Mouse (Mus musculus): ENCODE measurements at regions not wholly inside any gene's neighbourhood (a gene's known extent, or its start where the extent isn't known, plus 50 kb on each side); places are given as distances from the start of the nearest gene placed in this dataset.

- no peak for DNase-seq (ENCODE audit: low read depth, low spot score)
These were observed 236.3 kb upstream of the Pard3b start for GRCm38 (mm10) chr1:61402339-61402738.

GRCm38 (mm10) chr1:61407201-61407600 lies 231.4 kb upstream of the Pard3b start:
- H3K27me3 ChIP-seq (ENCODE audit: control insufficient read depth, insufficient read depth, low read length, poor library complexity, severe bottlenecking), result no peaks in the 10 kb centered on the region
- no peaks in the 10 kb centered on the region for H3K36me3 ChIP-seq (ENCODE audit: control insufficient read depth, insufficient read depth, low read length, poor library complexity, severe bottlenecking)
- no peak for DNase-seq (ENCODE audit: low read depth, low spot score)

More at GRCm38 (mm10) chr1:61402339-61402738, 236.3 kb upstream of the Pard3b start:
- H3K36me3 ChIP-seq (ENCODE audit: control insufficient read depth, insufficient read depth, low read length, poor library complexity, severe bottlenecking), result no peaks in the 10 kb centered on the region
- H3K27me3 ChIP-seq (ENCODE audit: control insufficient read depth, insufficient read depth, low read length, poor library complexity, severe bottlenecking), result no peaks in the 10 kb centered on the region

- Histone ChIP-seq H3K27me3 (ENCODE audit: control insufficient read depth, insufficient read depth, low read length, poor library complexity, severe bottlenecking) (no peaks in the 10 kb centered on the region), H3K36me3 (ENCODE audit: control insufficient read depth, insufficient read depth, low read length, poor library complexity, severe bottlenecking) (no peaks in the 10 kb centered on the region)
- no peak for DNase-seq (ENCODE audit: low read depth, low spot score)
These were observed 223.9 kb upstream of the Pard3b start for GRCm38 (mm10) chr1:61414772-61415171.

- Histone ChIP-seq H3K36me3 (ENCODE audit: control insufficient read depth, insufficient read depth, low read length, poor library complexity, severe bottlenecking) (no peaks in the 10 kb centered on the region), H3K27me3 (ENCODE audit: control insufficient read depth, insufficient read depth, low read length, poor library complexity, severe bottlenecking) (no peaks in the 10 kb centered on the region)
- no peak for DNase-seq (ENCODE audit: low read depth, low spot score)
These were observed 223.0 kb upstream of the Pard3b start for GRCm38 (mm10) chr1:61415426-61416195.

GRCm38 (mm10) chr1:61418396-61418795 lies 220.2 kb upstream of the Pard3b start:
- DNase-seq (ENCODE audit: low read depth, low spot score), result no peak
- H3K27me3 ChIP-seq (ENCODE audit: control insufficient read depth, insufficient read depth, low read length, poor library complexity, severe bottlenecking), result no peaks in the 10 kb centered on the region
- no peaks in the 10 kb centered on the region for H3K36me3 ChIP-seq (ENCODE audit: control insufficient read depth, insufficient read depth, low read length, poor library complexity, severe bottlenecking)

GRCm38 (mm10) chr1:61419839-61420238 lies 218.8 kb upstream of the Pard3b start:
- Histone ChIP-seq H3K27me3 (ENCODE audit: control insufficient read depth, insufficient read depth, low read length, poor library complexity, severe bottlenecking) (no peaks in the 10 kb centered on the region), H3K36me3 (ENCODE audit: control insufficient read depth, insufficient read depth, low read length, poor library complexity, severe bottlenecking) (no peaks in the 10 kb centered on the region)
- no peak for DNase-seq (ENCODE audit: low read depth, low spot score)

GRCm38 (mm10) chr1:61423253-61423652 lies 215.4 kb upstream of the Pard3b start:
- no peak for DNase-seq (ENCODE audit: low read depth, low spot score)
- Histone ChIP-seq H3K27me3 (ENCODE audit: control insufficient read depth, insufficient read depth, low read length, poor library complexity, severe bottlenecking) (no peaks in the 10 kb centered on the region), H3K36me3 (ENCODE audit: control insufficient read depth, insufficient read depth, low read length, poor library complexity, severe bottlenecking) (no peaks in the 10 kb centered on the region)

- DNase-seq (ENCODE audit: low read depth, low spot score), result no peak
- H3K27me3 ChIP-seq (ENCODE audit: control insufficient read depth, insufficient read depth, low read length, poor library complexity, severe bottlenecking), result no peaks in the 10 kb centered on the region
- no peaks in the 10 kb centered on the region for H3K36me3 ChIP-seq (ENCODE audit: control insufficient read depth, insufficient read depth, low read length, poor library complexity, severe bottlenecking)
These were observed 209.7 kb upstream of the Pard3b start for GRCm38 (mm10) chr1:61428706-61429501.

GRCm38 (mm10) chr1:61437603-61438002 lies 201.0 kb upstream of the Pard3b start:
- no peak for DNase-seq (ENCODE audit: low read depth, low spot score)
- H3K36me3 ChIP-seq (ENCODE audit: control insufficient read depth, insufficient read depth, low read length, poor library complexity, severe bottlenecking), result no peaks in the 10 kb centered on the region
- no peaks in the 10 kb centered on the region for H3K27me3 ChIP-seq (ENCODE audit: control insufficient read depth, insufficient read depth, low read length, poor library complexity, severe bottlenecking)

GRCm38 (mm10) chr1:61461435-61461834 lies 177.2 kb upstream of the Pard3b start:
- H3K36me3 ChIP-seq (ENCODE audit: control insufficient read depth, insufficient read depth, low read length, poor library complexity, severe bottlenecking), result no peaks in the 10 kb centered on the region
- DNase-seq (ENCODE audit: low read depth, low spot score), result no peak
- H3K27me3 ChIP-seq (ENCODE audit: control insufficient read depth, insufficient read depth, low read length, poor library complexity, severe bottlenecking), result no peaks in the 10 kb centered on the region

GRCm38 (mm10) chr1:61470617-61471214 lies 167.9 kb upstream of the Pard3b start:
- DNase-seq (ENCODE audit: low read depth, low spot score), result no peak
- Histone ChIP-seq H3K36me3 (ENCODE audit: control insufficient read depth, insufficient read depth, low read length, poor library complexity, severe bottlenecking) (no peaks in the 10 kb centered on the region), H3K27me3 (ENCODE audit: control insufficient read depth, insufficient read depth, low read length, poor library complexity, severe bottlenecking) (no peaks in the 10 kb centered on the region)

- H3K36me3 ChIP-seq (ENCODE audit: control insufficient read depth, insufficient read depth, low read length, poor library complexity, severe bottlenecking), result no peaks in the 10 kb centered on the region
- DNase-seq (ENCODE audit: low read depth, low spot score), result no peak
These were observed 166.6 kb upstream of the Pard3b start for GRCm38 (mm10) chr1:61471779-61472578.

GRCm38 (mm10) chr1:61472579-61473242 lies 165.9 kb upstream of the Pard3b start:
- Histone ChIP-seq H3K27me3 (ENCODE audit: control insufficient read depth, insufficient read depth, low read length, poor library complexity, severe bottlenecking) (no peaks in the 10 kb centered on the region), H3K36me3 (ENCODE audit: control insufficient read depth, insufficient read depth, low read length, poor library complexity, severe bottlenecking) (no peaks in the 10 kb centered on the region)
- no peak for DNase-seq (ENCODE audit: low read depth, low spot score)

More at GRCm38 (mm10) chr1:61471779-61472578, 166.6 kb upstream of the Pard3b start:
- H3K27me3 ChIP-seq (ENCODE audit: control insufficient read depth, insufficient read depth, low read length, poor library complexity, severe bottlenecking), result no peaks in the 10 kb centered on the region

GRCm38 (mm10) chr1:61485459-61485858 lies 153.2 kb upstream of the Pard3b start:
- no peaks in the 10 kb centered on the region for H3K27me3 ChIP-seq (ENCODE audit: control insufficient read depth, insufficient read depth, low read length, poor library complexity, severe bottlenecking)
- no peaks in the 10 kb centered on the region for H3K36me3 ChIP-seq (ENCODE audit: control insufficient read depth, insufficient read depth, low read length, poor library complexity, severe bottlenecking)
- DNase-seq (ENCODE audit: low read depth, low spot score), result no peak

Measured in splenic B cell, adult 2 months (primary cell).